Mouse (Mus musculus): ENCODE measurements around the gene Col26a1.

DNA sequence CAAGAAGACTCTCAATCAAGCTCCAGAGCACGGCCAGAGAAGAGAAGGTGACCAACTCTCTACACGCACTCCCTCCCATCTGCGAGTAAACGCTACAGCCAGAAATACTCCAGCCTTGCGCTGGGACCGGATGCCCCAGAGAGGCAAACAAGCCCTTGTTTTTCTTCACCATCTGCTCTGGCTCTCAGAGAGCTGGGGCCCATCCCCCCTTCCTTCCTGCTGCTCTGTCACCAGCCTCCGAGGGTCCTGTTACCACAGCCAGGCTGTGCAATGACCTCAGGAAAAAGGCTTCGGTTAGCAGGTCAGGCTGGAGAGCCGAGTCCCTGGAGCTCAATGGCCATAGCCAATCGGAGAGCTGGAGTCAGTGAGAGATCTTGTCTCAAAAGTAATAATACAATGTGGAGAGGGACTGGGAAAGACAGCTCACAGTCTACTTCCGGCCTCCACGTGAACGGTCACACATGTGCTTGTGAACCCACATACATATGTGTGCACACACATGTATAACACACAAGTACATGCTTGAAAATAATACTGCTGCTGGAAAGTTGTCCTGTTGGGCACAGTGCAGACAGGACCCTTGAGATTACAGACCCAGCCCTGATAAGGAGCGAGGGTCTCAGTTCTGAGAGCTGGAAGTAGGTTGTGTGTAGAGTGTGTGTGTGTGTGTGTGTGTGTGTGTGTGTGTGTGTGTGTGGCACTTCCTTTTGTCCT is 18.9 kb downstream of the Col26a1 start:
- no peak for TF ChIP-seq CTCF (IDR thresholded peaks at IDR 0.05; ENCODE audit: insufficient read depth, low read length)
- no peak for TF ChIP-seq POLR2A (IDR thresholded peaks at IDR 0.05; ENCODE audit: borderline replicate concordance, extremely low read depth, low read depth, low read length)
